Mouse (Mus musculus) midbrain, embryonic 14.5 days (tissue): ENCODE measurements around the gene Apool. TPM values are rescaled to one million over a fixed set of nuclear protein-coding genes. Genes with fewer than 3 reads are reported as not detected.
A peak's percentile ranks its signal among the peaks of the same experiment; 100 is the strongest.
"Not testable (repeated sequence)": the region's sequence is repeated elsewhere in the genome, so short reads cannot be mapped to it uniquely, and the experiment has no call there.

Experiments used
- ATAC-seq: fragments of 200-750 bp; cut with Nextera tagmentation; 2 replicates; pipeline ENCODE4 v1.8.0; 2017; ENCODE audit warnings: moderate number of reproducible peaks, moderate library complexity; ENCODE audit not compliant: low FRiP score, low TSS enrichment
- DNase-seq: peaks from one replicate; pipeline ENCODE4 v3.0.0-alpha.2; 2015
- H3K27ac ChIP-seq: fragments of 300-500 bp; sonication (generic); replicated peaks from 2 replicates; pipeline ENCODE4 v1.5.1; 2014; ENCODE audit warnings: mild to moderate bottlenecking, low read depth, low read length, moderate library complexity
- H3K27me3 ChIP-seq: fragments of 300-500 bp; sonication (generic); 2 replicates; pipeline ENCODE4 v1.6.1; 2014; ENCODE audit warnings: low read length, control low read depth, mixed read lengths; ENCODE audit not compliant: control insufficient read depth, insufficient read depth
- H3K36me3 ChIP-seq: fragments of 300-500 bp; sonication (generic); 2 replicates; pipeline ENCODE4 v1.6.1; 2014; ENCODE audit warnings: low read length, control low read depth; ENCODE audit not compliant: control insufficient read depth, insufficient read depth
- H3K4me1 ChIP-seq: fragments of 300-500 bp; sonication (generic); 2 replicates; pipeline ENCODE4 v1.6.1; 2014; ENCODE audit warnings: mild to moderate bottlenecking, antibody characterized with exemption, low read length, control low read depth; ENCODE audit not compliant: control insufficient read depth, insufficient read depth
- H3K4me2 ChIP-seq: fragments of 300-500 bp; sonication (generic); 2 replicates; pipeline ENCODE4 v1.6.1; 2014; ENCODE audit warnings: mild to moderate bottlenecking, low read length, moderate library complexity
- H3K4me3 ChIP-seq: fragments of 300-500 bp; sonication (generic); replicated peaks from 2 replicates; pipeline ENCODE4 v1.5.1; 2014; ENCODE audit warnings: low read depth, low read length
- H3K9ac ChIP-seq: fragments of 300-500 bp; sonication (generic); replicated peaks from 2 replicates; pipeline ENCODE4 v1.6.1; 2014; ENCODE audit warnings: mild to moderate bottlenecking, low read length, moderate library complexity
- H3K9me3 ChIP-seq: fragments of 300-500 bp; sonication (generic); 2 replicates; pipeline ENCODE4 v1.6.1; 2016; ENCODE audit warnings: low read length, control low read depth, mixed read lengths; ENCODE audit not compliant: control insufficient read depth
- WGBS: fragments of 180-500 bp; shearing (Covaris S2); extraction: QIAGEN DNeasy Blood & Tissue Kit; methylation state at CpG from one replicate; pipeline ENCODE4 v1.1.7; 2014; 5-methylcytosine and 5-hydroxymethylcytosine counted together
- polyA plus RNA-seq: library from polyadenylated mRNA; unstranded; fragments of >200 nt; fragmentation: Nextera tagmentation; extraction: Ambion mirVana; gene quantifications from 2 replicates; pipeline ENCODE4 v1.2.1, GENCODE M21; 2014

Apool gene
- polyA plus RNA-seq, 1 experiment from 2014 or later: 22.8 TPM

DNA sequence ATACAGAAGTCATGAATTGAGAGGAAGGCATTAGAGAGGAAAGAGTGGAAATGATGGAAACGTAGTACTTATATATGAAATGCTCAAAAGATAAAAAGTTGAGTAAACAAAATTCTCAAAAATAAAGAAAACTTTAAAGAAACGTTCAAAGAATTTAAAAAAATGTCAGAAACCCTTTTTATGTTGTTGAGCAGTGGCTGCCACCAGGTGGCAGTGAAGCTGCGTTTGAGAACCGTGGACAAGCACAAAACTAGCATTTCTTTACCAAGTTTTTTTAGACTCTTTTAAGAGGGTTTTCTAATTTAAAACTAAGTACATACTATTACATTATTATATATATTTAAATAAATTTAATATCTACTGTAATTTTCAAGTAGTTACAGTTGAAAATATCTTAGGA lies 57.3 kb downstream of the Apool start:
- Histone ChIP-seq H3K4me2 (no peak overlapping the region), H3K9ac (no peak overlapping the region), H3K27ac (no peak overlapping the region), H3K4me1 (no peaks in the 10 kb centered on the region), H3K36me3 (no peaks in the 10 kb centered on the region), H3K27me3 (no peaks in the 10 kb centered on the region), H3K9me3 (peaks cover 7% of the 10 kb centered on the region), H3K4me3 (no peak overlapping the region)
- 44% methylated on average over 4 of the region's 4 CpGs for WGBS
- ATAC-seq (no peak), DNase-seq (peak; percentile 50)

DNA sequence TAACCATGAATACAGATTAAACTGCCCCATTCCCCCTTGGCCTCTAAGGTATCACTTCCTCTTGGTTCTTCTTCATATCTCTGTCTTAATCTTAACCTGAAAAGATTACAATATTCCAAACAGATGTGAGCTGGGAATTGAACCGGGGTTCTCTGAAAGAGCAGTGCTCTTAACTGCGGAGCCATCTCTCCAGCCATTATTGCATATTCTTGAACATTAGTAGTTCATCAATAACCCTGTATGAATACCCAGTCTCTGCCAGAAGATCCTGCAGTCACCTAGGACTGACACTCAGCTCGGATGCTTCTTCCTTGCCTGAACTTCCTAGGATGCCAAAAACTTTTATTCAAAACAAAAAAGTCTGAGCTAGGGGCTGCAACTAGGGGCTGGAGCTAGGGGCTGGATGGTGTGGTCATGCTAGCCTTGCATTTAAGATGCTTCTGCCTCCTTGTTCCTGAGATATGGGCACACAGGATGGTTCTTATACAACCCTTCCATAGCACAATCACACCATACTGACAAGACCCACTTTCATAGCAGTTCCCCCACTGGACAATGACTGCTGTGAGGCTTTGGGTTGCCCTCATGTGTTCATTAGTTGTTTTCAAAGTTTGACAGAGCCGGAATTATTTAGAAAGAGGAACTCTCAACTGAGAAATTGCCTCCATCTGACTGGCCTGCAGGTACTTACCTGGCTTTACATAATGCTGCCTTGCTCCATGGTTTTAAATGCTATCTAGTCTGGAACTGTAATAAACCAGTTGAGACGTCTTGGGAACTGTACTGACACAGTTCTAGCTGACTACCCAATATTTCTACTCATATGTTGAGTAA lies 59.7 kb downstream of the Apool start:
- not testable (repeated sequence) for H3K4me3 ChIP-seq, H3K4me1 ChIP-seq, H3K9me3 ChIP-seq, H3K9ac ChIP-seq, H3K4me2 ChIP-seq, H3K27me3 ChIP-seq, H3K27ac ChIP-seq, H3K36me3 ChIP-seq
- peak; percentile 99 for ATAC-seq
- 87% methylated on average over 5 of the region's 5 CpGs for WGBS
- peak; percentile 39 for DNase-seq

DNA sequence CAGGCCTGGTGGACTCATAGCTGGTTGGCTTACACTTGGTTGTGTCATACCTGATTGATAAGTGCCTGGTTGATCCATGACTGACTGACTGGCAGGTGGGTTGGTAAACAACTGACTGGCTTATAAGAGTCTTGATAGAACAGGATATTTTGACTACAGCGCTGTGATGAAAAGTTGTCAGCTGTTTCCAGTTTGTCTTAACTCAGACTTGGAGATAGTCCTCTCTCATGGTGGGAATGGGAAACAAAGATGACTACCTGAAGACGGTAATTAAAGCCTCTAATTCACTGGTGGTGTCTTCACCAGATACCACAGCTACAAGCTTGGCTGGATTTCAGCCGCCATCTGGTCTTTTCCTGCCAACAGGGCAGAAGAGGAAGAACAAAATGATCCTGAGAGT lies 95.5 kb downstream of the Apool start, which contains the start of gene Satl1:
Gene Satl1 (minus strand): TSS at position 101 of the 400 bp plus-strand sequence.
- H3K9ac ChIP-seq: no peak within 1 kb of the TSS
- H3K9me3 ChIP-seq: no peaks in the 10 kb centered on the region
- H3K4me1 ChIP-seq: no peaks in the 10 kb centered on the region
- 91% methylated on average over 3 of the region's 3 CpGs for WGBS
- no peak for ATAC-seq
- H3K27ac ChIP-seq: no peak within 1 kb of the TSS
- no peak within 1 kb of the TSS for H3K4me3 ChIP-seq
- no peaks in the 10 kb centered on the region for H3K36me3 ChIP-seq
- no peak for DNase-seq
- no peak within 1 kb of the TSS for H3K4me2 ChIP-seq
- H3K27me3 ChIP-seq: no peaks in the 10 kb centered on the region

DNA sequence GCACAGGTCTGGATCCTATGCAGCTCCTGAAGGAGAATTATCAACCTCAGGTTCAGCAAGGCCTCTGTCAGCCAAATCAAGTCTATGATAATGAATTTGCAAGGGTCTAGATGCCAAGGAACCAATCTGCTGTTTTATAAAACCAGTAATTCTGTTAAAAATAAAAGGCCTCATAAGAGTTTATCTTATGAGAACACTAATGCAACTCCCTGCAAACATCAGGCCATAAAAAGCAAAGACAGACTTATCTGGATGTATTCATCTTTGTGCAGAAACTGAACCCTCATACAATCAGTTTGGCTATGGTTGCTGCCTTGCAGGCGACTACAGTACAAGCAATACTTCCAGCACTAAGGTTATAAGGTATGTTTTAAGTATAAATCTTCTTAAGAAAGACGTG lies 101.2 kb downstream of the Apool start:
- no peak overlapping the region for H3K4me3 ChIP-seq
- no peaks in the 10 kb centered on the region for H3K36me3 ChIP-seq
- H3K27me3 ChIP-seq: no peaks in the 10 kb centered on the region
- ATAC-seq: no peak
- H3K9me3 ChIP-seq: no peaks in the 10 kb centered on the region
- 72% methylated on average over 2 of the region's 2 CpGs for WGBS
- DNase-seq: no peak
- H3K27ac ChIP-seq: no peak overlapping the region
- no peak overlapping the region for H3K9ac ChIP-seq
- H3K4me2 ChIP-seq: no peak overlapping the region
- H3K4me1 ChIP-seq: no peaks in the 10 kb centered on the region

Other genes starting within 250 kb of the Apool start
- 0.38 TPM in 1 of 2 replicates, not detected in the other for gene 4933403O08Rik, start 72.3 kb upstream of the Apool start, polyA plus RNA-seq
- not detected in 2 replicates for gene Satl1, start 95.4 kb downstream of the Apool start, polyA plus RNA-seq
- gene 2010106E10Rik, start 183.9 kb downstream of the Apool start, polyA plus RNA-seq: not detected in 2 replicates